Mouse (Mus musculus): ENCODE measurements around the gene Ufc1.
"Not testable (repeated sequence)": the region's sequence is repeated elsewhere in the genome, so short reads cannot be mapped to it uniquely, and the experiment has no call there.

Ufc1 gene

DNA sequence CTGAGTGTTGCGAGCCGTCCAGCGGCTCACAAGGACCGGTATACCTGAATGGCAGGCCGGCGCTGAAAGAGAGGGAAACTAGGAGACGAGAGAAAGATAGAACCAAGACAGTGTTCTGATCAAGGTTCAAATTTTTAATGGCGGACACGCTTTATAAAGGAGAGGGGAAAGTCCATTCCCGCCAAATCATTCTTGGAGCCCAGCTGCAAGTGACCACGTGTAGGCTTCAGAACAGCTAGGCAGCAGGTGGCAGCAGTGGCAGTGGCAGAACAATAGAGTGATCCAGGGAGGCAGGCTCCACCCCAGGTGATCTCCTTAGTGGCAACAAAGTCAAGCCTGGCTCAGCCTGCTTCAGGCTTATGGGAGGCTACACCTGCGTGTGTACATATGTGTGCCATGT is 52.9 kb downstream of the Ufc1 start:
- not testable (repeated sequence) for DNase-seq

GRCm38 (mm10) chr1:171240911-171241310 is 53.9 kb downstream of the Ufc1 start:
- no peak for DNase-seq

DNA sequence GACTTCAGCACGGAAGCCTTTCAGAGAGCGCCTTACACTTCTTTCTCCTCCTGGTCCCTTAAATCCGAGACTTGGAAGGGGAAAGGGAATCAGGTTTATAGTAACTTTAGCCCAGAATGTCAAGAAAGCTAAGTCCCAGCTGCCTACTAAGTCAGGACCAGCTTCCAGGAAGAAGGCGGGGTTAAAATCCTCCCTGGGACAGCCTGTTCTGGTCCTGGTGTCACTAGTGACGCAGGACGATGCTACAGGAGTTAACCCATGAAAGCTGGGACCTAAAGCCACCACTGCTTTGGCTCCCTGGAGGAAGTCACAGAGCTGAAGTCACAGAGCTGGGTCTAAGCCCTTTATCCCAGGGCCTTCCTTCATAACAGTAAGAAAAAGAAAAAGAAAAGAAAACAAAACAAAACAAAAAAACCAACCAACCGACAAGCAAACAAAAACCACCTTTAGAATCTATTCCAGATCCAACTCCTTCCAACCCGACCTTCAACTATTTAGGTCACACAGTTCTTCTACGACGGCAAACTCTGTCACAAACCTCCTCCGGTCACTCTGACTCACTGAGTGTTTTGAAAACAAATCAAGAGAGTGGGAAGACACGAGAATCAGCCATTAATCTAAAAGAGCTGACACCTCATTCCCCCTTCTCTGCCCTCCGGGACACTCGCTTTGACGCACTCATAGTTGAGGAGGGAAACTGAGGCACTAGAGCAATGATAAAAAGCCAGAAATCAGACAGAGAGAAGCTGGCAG is 54.7 kb downstream of the Ufc1 start:
- DNase-seq = no peak

Data from thymus, postnatal 25 days (tissue).